Mouse (Mus musculus) heart, postnatal 14 days (tissue): ENCODE results near the gene Zfp628. TPM values are rescaled to one million over a fixed set of nuclear protein-coding genes. Genes with fewer than 3 reads are reported as not detected.

ENCODE experiments used
- DNase-seq, 2 experiments: peaks; one replicate each; pipeline ENCODE4 v3.0.0; 2021 to 2022
- intact Hi-C: fragments of 180-260 bp; cut with DNase I; formaldehyde crosslinking; loops from one replicate; pipeline ENCODE4 v1.15.1; 2025
- total RNA-seq, 2 experiments: library from RNA; stranded (reverse); gene quantifications; 2 replicates each; pipeline ENCODE4 v1.2.3; 2021

The Zfp628 gene
- total RNA-seq, 2 experiments from 2014 or later, result 9.4 to 9.6 TPM

DNA sequence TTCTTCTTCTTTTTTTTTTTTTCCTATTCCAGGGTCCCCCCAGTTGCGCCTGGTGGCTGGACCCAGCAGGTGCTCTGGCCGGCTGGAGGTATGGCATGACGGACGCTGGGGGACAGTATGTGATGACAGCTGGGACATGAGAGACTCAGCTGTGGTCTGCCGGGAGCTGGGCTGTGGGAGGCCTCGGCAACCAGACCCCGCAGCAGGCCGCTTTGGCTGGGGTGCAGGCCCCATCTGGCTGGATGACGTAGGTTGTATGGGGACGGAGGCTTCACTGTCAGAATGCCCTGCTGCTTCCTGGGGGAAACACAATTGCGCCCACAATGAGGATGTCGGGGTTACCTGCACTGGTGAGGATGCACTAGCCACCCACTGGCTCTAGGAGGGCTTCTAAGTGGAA is 18.1 kb downstream of the Zfp628 start:
- DNase-seq, result no peak
- intact Hi-C loops, result no loop called here

DNA sequence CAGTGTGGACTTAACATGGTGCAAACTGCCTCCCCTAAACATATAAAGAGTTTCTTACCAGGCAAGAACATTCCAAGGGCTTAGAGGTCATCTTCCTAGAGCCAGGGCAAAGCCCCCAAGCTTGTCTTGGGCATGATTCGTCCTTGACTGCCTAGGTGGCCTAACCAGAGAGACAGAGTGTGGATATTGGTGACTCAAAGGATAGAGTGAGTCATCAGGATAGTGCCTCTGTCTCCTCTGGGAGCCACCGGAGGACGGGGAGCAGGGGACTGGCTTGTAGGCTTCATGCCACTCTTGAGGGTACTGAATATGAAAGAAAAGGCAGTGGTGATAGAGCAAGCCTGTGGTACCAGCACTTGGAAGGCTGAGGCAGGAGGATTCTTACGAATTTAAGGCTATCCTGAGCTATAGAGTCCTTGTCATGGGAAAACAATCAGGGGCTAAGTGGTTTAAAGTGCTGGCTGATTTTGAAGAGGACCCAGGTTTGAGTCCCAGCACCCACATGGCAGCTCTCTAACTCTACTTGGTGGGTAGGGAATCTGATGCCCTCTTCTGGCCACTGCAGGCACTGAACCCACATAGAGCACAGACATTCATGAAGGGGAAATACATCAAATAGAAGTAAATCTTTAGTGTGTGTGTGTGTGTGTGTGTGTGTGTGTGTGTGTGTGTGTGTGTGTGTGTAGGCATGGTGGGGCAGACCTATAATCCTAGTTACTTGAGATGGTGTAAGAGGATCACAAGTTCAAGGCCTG is 19.3 kb downstream of the Zfp628 start:
- no peak for DNase-seq
- intact Hi-C loops, result no loop called here

DNA sequence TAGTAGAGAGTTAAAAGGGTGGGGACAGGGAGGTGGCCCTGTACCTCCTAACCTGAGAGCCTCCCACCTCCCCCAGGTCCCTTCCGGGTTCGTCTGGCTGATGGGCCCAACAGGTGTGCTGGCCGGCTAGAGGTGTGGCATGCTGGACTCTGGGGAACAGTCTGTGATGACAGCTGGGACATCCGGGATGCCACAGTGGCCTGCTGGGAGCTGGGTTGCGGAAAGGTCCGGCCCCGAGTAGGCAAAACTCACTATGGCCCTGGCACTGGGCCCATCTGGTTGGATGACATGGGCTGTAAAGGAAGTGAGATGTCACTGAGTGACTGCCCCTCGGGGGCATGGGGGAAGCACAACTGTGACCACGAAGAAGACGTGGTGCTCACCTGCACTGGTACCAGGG is 21.8 kb downstream of the Zfp628 start:
- DNase-seq, result no peak
- intact Hi-C loops, result no loop called here

DNA sequence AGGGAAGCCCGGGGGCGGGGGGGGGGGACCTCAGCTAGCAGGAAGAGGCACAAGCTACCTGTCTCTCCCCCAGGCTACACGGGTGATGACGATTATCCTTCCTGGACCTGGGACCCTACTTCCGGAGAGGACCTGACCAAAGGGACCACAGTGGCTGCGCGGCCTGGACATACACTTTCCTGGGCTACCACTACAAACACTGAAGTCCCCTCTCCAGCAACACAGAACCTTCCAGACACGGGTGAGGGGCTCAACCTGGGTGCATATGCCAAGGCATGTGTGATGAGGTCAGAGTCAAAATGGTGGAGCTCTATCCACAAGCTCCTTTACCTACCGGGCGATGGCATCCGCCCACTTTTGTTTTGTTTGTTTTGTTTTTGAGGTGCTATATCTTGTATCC is 22.4 kb downstream of the Zfp628 start:
- intact Hi-C loops, result no loop called here
- DNase-seq, result no peak

DNA sequence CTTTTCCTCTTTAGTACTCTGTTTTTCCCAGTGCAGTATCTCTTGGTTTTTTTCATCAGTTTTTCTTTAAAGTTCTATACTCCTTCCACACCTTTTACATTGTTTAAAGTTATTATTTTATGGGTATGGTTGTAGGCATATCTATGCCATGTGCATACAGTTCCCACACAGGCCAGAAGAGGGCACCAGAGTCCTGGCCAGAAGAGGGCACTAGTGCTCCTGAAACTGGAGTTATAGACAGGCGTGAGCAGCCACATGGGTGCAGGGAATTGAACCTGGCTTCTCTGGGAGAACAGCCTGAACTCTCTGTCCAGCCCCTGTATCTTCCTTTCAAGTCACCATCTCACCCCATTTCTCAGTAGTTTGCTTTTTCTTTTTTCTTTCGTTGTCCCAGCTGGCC is 23.4 kb downstream of the Zfp628 start:
- DNase-seq, result peak; percentile 76 to 85
- intact Hi-C loops, result loop anchor here (2.0 kb wide), 1 partner anchor 28 kb away; no protein-coding TSS in a partner anchor

DNA sequence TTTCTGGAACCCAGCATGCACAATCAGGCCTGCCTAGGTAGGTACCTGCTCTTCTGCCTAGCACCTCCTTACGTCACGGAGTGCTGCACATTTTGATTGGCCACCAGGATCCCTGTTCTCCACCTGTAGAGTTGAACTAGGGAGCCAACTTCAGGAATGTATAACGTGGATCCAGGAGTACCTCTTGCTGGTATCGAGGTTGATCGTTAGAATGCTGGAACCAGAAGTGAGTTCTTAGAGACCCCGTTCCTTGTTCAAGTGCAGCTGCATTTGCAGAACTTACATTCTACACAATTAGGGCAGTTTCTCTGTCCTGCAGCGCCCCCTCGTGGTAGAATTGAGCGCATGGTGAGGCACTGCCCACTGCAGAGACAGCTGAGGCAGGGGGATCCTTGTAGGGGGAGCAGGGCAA is 25.1 kb downstream of the Zfp628 start:
- intact Hi-C loops, result loop anchor here (2.0 to 10.0 kb wide), 5 partner anchors 75 to 383 kb away; partner anchors contain the start of genes Rasl2-9 and Ube2s
- peak; percentile 83 to 90 for DNase-seq

DNA sequence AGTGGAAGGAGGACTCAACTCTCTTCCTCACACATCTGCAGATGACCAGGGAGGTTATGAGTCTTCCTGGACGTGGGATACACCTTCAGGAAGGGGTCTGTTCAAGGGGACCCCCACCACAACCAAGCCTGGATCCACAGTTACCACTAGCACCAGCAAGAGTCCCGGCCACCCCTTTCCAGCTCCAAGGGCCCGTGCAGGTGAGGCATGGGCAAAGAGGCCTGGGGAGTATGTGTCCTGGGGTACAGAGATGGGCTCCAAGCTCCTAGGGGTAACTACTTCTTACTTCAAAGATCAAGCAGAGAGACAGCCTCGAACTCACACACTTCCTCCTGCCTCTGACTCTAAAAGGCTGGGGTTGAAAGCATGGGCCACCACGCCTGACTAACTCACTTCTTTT is 27.7 kb downstream of the Zfp628 start:
- DNase-seq, result no peak
- intact Hi-C loops, result loop anchor here (1.0 to 10.0 kb wide), 5 partner anchors 22 to 318 kb away; partner anchors contain the start of genes Rasl2-9, Sbk2 and Ube2s

DNA sequence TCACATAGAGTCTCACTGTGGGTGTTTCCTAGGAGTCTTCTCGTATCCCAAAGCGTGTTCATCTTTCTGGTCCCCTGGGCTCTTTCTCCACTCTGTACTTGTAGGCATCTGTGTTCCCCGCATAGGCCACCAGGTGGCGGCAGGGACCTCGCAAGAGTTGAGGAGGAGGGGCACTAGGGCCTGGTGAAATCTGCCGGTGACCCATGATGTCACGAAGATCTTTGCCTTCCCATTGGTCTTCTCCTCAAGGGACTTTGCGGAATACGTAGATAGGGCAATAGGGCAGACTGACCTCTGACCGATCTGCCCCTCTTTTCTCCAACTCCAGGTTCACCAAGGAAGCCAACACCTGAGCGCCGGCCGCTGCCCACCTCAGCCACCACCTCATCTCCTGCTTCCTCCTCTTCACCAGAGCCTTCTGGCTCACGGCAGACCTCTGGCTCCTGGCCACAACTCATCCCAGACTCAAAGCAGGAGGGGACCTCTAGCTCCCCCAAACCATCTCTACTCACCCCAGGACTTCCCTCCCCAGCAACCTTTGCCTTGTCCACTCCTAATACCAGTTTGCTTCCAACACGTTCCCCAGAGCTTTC is 28.3 kb downstream of the Zfp628 start:
- DNase-seq, result peak; percentile 93 to 98
- intact Hi-C loops, result loop anchor here (1.0 to 10.0 kb wide), 5 partner anchors 21 to 319 kb away; partner anchors contain the start of genes Rasl2-9, Sbk2 and Ube2s

DNA sequence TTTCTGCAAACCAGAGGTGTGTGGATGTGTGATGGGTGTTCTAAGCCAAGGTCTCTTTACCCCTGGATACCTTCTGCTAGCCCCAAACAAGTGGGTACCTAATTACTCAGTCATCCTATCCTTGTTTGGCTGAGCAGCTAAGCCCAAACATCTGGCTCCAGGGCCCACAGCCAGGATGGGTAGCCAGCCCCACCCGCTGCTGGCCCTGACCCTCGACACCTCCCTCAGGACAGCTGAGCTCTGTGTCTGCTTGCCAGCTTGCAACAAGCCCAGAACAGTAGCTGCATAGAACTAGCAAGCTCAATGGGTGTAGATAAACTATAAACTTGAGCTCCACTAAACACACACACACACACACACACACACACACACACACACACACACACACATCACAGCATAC is 32.8 kb downstream of the Zfp628 start:
- intact Hi-C loops, result loop anchor here (10.0 kb wide), 1 partner anchor 323 kb away; no protein-coding TSS in a partner anchor
- peak; percentile 72 to 76 for DNase-seq

DNA sequence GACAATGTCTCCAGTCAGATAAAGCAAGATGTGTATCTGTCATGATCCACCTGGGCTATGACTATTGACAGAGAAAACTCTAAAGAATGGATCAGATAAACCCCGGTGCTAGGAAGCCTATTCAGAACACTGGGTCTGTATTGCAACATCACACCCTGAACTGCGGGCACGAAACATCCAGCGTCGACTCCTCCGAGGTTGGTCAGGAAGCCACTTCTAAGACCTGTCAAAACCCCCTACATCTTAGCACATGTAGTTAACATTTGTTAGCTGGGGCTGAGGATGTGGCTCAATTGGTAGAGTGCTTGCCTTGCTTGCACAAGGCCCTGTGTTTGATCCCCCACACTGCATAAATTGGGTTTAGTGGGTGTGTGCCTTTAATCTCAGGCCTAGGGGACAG is 33.4 kb downstream of the Zfp628 start:
- intact Hi-C loops, result loop anchor here (10.0 kb wide), 1 partner anchor 324 kb away; no protein-coding TSS in a partner anchor
- DNase-seq, result no peak

DNA sequence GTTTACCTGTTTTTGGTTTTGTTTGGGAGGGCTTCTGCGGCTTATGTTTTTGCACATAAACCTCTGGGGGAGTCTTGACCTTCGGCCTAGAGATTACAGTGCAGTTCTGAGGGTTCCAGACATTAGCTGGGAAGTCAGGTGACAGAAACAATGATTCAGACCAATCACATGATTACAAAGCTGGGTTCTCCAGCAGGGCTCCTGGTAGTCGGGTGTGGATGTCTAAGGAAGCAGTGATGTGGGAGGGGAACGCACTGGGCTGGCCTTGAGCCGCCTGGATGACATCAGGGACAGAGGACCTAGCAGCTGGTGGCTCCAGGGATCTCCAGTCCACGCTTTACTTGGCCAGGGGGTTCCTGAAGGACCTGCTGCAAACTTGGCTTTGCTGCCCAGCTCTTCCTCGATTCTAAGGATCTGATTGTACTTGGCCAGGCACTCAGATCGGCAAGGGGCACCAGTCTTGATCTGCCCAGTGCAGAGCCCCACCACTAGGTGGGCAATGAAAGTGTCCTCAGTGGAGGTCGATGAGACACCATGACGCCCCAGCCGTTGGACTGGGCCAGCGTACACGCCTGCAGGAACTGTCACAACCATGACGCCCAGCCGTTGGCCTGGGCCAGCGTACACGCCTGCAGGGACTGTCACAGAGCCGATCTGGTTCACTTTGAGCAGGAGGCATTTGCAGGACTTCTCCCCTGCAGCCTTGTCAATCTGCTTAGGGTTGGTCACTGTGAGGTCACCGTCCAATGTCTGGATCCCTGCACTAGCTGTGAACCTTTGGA is 35.7 kb downstream of the Zfp628 start:
- intact Hi-C loops, result no loop called here
- DNase-seq, result peak; percentile 54 to 58

DNA sequence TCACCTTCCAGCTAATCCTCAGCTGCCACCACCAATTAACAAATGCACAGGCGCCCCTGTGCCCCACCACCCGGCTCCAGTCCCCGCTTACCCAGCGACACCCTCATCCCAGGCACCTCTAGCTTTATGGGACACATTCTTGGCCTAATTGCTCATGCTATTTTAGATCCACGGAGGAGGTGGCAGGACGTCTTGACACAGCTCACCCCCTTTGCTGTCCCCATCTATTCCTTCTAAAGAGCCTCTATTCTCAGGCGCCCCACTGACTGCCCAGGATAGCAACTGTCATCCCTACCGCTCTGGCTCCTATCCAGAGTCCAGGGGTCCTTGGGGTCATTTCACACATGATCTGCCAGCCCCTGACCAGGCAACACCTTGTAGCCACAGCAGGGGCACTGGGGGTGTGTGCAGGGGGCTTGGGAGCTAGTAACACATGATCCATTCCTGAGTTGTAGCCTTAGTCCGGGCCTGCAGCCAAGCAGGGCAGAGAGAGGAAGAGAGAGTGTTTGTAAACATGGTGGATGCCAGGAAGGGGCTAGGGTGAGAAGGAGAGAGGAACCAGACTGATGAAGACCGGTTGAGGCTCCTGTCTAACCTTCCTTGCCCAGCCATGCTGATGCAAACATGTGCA is 38.9 kb downstream of the Zfp628 start:
- intact Hi-C loops, result no loop called here
- peak in 1 of 2 experiments; percentile 43 for DNase-seq

DNA sequence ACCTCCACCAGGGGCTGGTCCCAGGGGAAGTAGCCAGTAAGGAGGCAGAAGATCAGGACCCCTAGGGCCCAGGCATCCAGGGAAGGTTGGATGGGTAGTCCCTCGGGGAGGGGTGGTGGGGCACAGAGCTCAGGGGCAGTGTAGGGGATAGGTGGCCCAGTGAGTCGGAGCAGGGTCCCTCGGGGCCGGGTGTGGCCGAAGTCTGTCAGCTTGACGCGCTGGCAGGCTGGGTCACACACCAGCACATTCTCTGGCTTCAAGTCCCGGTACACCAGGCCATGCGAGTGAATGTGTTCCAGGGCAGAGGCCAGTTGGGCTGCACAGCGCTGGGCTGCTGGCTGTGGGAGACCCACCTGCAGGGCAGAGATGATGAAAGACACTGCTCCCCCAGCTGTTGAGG is 42.3 kb downstream of the Zfp628 start:
- intact Hi-C loops, result no loop called here
- DNase-seq, result no peak

DNA sequence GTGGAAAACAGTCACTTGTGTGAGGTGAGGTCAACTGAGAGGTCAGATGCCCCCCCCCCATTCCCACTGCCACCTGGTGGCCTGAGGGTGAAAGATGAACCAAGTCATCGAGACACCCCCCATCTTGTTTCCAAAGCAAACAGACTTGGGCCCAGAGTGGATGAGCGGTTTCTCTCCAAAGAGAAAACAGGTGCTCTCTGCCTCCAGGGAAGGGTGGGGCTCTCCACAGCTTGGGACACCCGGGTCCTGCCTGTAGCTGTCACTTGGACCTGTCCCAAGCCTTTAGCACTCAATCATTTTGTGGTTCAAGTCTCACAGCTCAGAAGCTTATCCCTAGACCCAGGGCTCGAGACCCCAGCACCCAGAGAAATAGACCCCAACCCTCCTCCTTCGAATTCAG is 48.5 kb downstream of the Zfp628 start:
- no peak for DNase-seq
- intact Hi-C loops, result no loop called here

DNA sequence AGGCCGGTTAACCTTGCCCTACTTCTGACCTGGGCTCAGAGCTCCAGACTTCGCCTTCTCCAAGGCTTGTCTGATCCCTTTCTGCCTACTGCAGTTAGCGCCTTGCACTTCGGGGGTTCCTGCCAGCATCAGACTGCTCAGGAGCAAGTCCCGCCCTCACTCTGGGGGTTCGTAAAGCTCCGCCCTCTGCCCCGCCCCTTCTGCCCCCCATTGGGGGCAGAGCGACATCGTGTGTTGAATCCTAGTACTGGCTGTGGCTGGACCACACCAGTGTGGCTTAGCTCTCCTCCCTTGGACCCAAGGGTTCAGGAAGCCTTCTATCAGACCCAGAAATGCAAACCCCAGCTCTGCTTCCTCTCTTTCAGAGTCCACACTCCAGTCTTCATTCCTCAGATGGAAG is 49.3 kb downstream of the Zfp628 start, which contains the start of gene Sbk2:
Gene Sbk2, minus strand, starts transcription at position 135 of the 400 bp plus-strand sequence.
- intact Hi-C loops, result loop anchor here (1.0 kb wide), 1 partner anchor 21 kb away; no protein-coding TSS in a partner anchor
- DNase-seq, result peak; percentile 83 to 91

DNA sequence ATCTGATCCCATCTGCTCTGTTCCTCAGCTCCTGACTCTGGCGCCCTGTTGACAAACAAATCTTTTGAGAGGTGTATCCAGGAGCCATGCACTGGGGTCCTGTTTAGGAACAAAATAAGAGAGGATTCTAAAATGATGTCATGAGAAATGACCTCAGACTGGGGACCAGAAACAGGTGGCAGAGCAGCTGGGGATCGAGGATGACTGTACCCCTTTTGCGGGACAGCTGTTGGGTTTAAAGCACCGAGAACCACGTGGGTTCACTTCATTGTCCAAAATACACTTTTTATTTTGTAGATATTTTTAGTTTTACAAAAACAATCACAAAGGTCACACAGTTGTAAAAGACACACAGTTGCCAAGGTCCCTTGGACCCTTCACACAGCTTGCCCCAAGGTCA is 50.0 kb downstream of the Zfp628 start:
- intact Hi-C loops, result loop anchor here (1.0 kb wide), 1 partner anchor 22 kb away; no protein-coding TSS in a partner anchor
- no peak for DNase-seq

DNA sequence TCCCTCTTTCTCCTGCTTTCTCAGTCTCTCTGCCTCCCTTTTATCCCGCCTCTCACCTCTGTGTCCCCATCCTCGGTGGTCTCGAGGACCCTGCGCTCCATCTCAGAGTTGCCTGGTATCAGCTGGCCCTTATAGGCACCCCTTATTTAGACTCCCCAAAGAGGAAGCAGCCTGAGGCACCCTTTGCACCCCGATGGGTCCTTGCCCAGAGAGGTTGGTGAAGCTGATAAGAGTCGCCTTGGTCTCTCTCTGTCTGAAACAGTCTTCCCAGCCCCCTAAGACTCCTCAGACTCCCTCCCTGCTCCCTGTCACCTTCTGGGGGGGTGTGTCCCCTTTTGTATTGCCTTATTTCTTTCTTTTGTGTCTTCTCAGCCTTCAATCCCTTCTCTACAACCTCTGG is 56.1 kb downstream of the Zfp628 start, which contains the start of gene Sbk3:
Gene Sbk3, minus strand, starts transcription at position 101 of the 400 bp plus-strand sequence.
- DNase-seq, result no peak
- intact Hi-C loops, result no loop called here
